Comparison of ENCODE assay signal across 14 mouse cellular contexts in the genomic region with DNA sequence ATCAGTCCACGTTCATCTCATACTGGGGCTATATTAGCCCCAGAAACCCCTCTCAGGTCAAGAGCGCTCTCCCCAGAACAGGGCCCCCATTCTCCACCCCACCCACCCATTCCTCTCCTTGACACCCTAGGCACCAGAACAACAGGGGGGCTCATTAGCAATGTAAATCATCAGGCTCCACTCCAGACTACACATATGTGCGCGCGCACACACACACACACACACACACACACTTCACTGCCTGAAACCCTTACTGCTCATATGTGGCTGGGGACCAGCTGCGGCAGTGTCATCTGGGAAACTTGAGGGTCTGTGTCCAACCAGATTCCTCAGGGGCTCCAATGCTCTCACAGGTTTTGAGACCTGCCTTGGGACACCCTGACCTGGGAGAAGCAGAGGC.
"Had no signal": no experiment of that assay in that cellular context is flagged by ENCODE, and none has a peak within 500 bp of the region (broad histone marks: within the 10 kb centered on the region; RNA-seq: fewer than 3 reads in every experiment).

No protein-coding gene starts in this region.

- H3K36me3 ChIP-seq: limb, embryonic 10.5 days; liver, embryonic 15.5 days; midbrain, embryonic 15.5 days had no signal

- ATAC-seq: intestine, embryonic 16.5 days had no signal

- H3K4me2 ChIP-seq: liver, embryonic 11.5 days; liver, embryonic 15.5 days; lung, embryonic 14.5 days; midbrain, embryonic 15.5 days had no signal

- H3K27me3 ChIP-seq: liver, embryonic 15.5 days; midbrain, embryonic 15.5 days had no signal

- DNase-seq: kidney, adult 9 months; kidney, postnatal 10 days; kidney, postnatal 4 days; lung, embryonic 14.5 days; lung, postnatal 10 days; lung, postnatal 4 days; right cerebral cortex, postnatal 14 days had no signal

- H3K4me3 ChIP-seq: left cerebral cortex, adult 2 months; limb, embryonic 10.5 days; liver, embryonic 15.5 days; midbrain, embryonic 10.5 days; midbrain, embryonic 15.5 days had no signal

- H3K9me3 ChIP-seq: limb, embryonic 10.5 days; liver, embryonic 15.5 days; midbrain, embryonic 10.5 days; midbrain, embryonic 15.5 days had no signal

- H3K9ac ChIP-seq: liver, embryonic 15.5 days; lung, embryonic 14.5 days; midbrain, embryonic 15.5 days had no signal

- H3K4me1 ChIP-seq: liver, embryonic 15.5 days had no signal

- H3K27ac ChIP-seq: left cerebral cortex, adult 2 months; liver, embryonic 15.5 days; midbrain, embryonic 10.5 days; midbrain, embryonic 15.5 days had no signal
